Mouse (Mus musculus): ENCODE data around the gene Zfp462.

DNA sequence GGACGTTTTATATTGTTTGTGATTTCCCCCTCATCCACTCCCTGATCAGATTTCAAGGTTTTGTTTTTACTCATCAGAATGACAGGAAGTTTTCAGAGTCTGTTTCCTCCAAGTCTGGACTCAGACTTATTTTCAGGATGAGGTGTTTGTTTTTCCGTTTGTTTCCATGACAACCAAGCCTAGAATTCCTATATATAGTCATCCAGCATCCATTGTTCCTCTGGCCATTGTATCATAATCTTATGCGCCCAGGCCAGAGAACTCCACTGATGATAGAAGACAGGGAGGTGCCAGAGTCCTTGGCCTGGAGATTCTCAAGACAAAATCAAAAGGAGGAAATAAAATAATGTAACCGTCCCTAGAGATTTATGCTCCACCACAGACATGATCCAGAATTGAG is 97.7 kb downstream of the Zfp462 start:
- TF ChIP-seq CTCF (IDR thresholded peaks at IDR 0.05; ENCODE audit: low read depth, low read length) (no peak), TAL1 (conservative IDR thresholded peaks at IDR 0.05; ENCODE audit: low read depth, low read length) (no peak), GATA1 (IDR thresholded peaks at IDR 0.05; ENCODE audit: borderline replicate concordance, low read length) (no peak), GATA2 (IDR thresholded peaks at IDR 0.05; ENCODE audit: borderline replicate concordance, low read depth, low read length) (no peak)

Measured in G1E (cell line).